Mouse (Mus musculus) stomach, embryonic 14.5 days (tissue): ENCODE results near the gene Mapt. TPM values are rescaled to one million over a fixed set of nuclear protein-coding genes. Genes with fewer than 3 reads are reported as not detected.
A peak's percentile ranks its signal among the peaks of the same experiment; 100 is the strongest.

Source experiments
- ATAC-seq: fragments of 200-750 bp; cut with Nextera tagmentation; 2 replicates; pipeline ENCODE4 v1.8.0; 2017; ENCODE audit warnings: low read depth, moderate TSS enrichment; ENCODE audit not compliant: insufficient number of reproducible peaks, insufficient read depth, low FRiP score
- H3K27ac ChIP-seq: fragments of 300-500 bp; sonication (generic); 2 replicates; pipeline ENCODE4 v1.5.1; 2014; ENCODE audit warnings: mild to moderate bottlenecking, low read length, moderate library complexity, mixed read lengths
- H3K27me3 ChIP-seq: fragments of 300-500 bp; sonication (generic); 2 replicates; pipeline ENCODE4 v1.6.1; 2014; ENCODE audit warnings: low read length, control low read depth, mixed read lengths; ENCODE audit not compliant: control insufficient read depth, insufficient read depth
- H3K36me3 ChIP-seq: fragments of 300-500 bp; sonication (generic); 2 replicates; pipeline ENCODE4 v1.6.1; 2014; ENCODE audit warnings: mild to moderate bottlenecking, control low read depth, low read length, moderate library complexity, mixed read lengths; ENCODE audit not compliant: control insufficient read depth, insufficient read depth
- H3K4me1 ChIP-seq: fragments of 300-500 bp; sonication (generic); 2 replicates; pipeline ENCODE4 v1.6.1; 2014; ENCODE audit warnings: low read length, control low read depth, mixed read lengths; ENCODE audit not compliant: control insufficient read depth, insufficient read depth
- H3K4me2 ChIP-seq: fragments of 300-500 bp; sonication (generic); replicated peaks from 2 replicates; pipeline ENCODE4 v1.6.1; 2014; ENCODE audit warnings: low read depth, low read length, control low read depth
- H3K4me3 ChIP-seq: fragments of 300-500 bp; sonication (generic); 2 replicates; pipeline ENCODE4 v1.5.1; 2014; ENCODE audit warnings: low read depth, low read length, control low read depth
- H3K9ac ChIP-seq: fragments of 300-500 bp; sonication (generic); replicated peaks from 2 replicates; pipeline ENCODE4 v1.6.1; 2014; ENCODE audit warnings: low read depth, mild to moderate bottlenecking, control low read depth, low read length, moderate library complexity, mixed read lengths
- H3K9me3 ChIP-seq: fragments of 300-500 bp; sonication (generic); 2 replicates; pipeline ENCODE4 v1.6.1; 2016; ENCODE audit warnings: low read depth, low read length, control low read depth; ENCODE audit not compliant: control insufficient read depth
- WGBS: fragments of 180-500 bp; shearing (Covaris S2); extraction: QIAGEN DNeasy Blood & Tissue Kit; methylation state at CpG from one replicate; pipeline ENCODE4 v1.1.7; 2014; 5-methylcytosine and 5-hydroxymethylcytosine counted together
- polyA plus RNA-seq: library from polyadenylated mRNA; unstranded; fragments of >200 nt; fragmentation: Nextera tagmentation; extraction: Ambion mirVana; gene quantifications from 2 replicates; pipeline ENCODE4 v1.2.1, GENCODE M21; 2014

Gene Mapt
- polyA plus RNA-seq, 1 experiment from 2014 or later, result 17.5 TPM

GRCm38 (mm10) chr11:104317631-104318030, 86.4 kb downstream of the Mapt start:
- no peak overlapping the region for H3K9ac ChIP-seq
- H3K4me2 ChIP-seq, result no peak overlapping the region
- ATAC-seq, result no peak
- peaks cover 7% of the 10 kb centered on the region; the same call in 1 of the 2 replicates for H3K4me1 ChIP-seq
- no peaks in the 10 kb centered on the region for H3K36me3 ChIP-seq
- no peak overlapping the region for H3K27ac ChIP-seq
- no peaks in the 10 kb centered on the region for H3K9me3 ChIP-seq
- no peak overlapping the region for H3K4me3 ChIP-seq
- WGBS, result 75% methylated on average over 3 of the region's 3 CpGs
- H3K27me3 ChIP-seq, result no peaks in the 10 kb centered on the region

GRCm38 (mm10) chr11:104318940-104319781, 88.0 kb downstream of the Mapt start:
- WGBS, result 1% methylated on average over 24 of the region's 24 CpGs
- Histone ChIP-seq H3K9ac (0 out of 2 replicates have a peak overlapping the region, but pooled peaks have one; percentile 26), H3K4me3 (peak overlapping the region; percentile 34), H3K4me1 (peaks cover 7% of the 10 kb centered on the region; the same call in 1 of the 2 replicates), H3K4me2 (peak overlapping the region; percentile 55), H3K9me3 (no peaks in the 10 kb centered on the region), H3K27me3 (no peaks in the 10 kb centered on the region), H3K36me3 (no peaks in the 10 kb centered on the region), H3K27ac (peak overlapping the region; percentile 63; the same call in 1 of the 2 replicates)
- peak; percentile 54; the same call in 1 of the 2 replicates for ATAC-seq

GRCm38 (mm10) chr11:104320511-104320910, 89.3 kb downstream of the Mapt start:
- Histone ChIP-seq H3K4me2 (no peak overlapping the region), H3K4me3 (no peak overlapping the region), H3K4me1 (peaks cover 7% of the 10 kb centered on the region; the same call in 1 of the 2 replicates), H3K36me3 (no peaks in the 10 kb centered on the region), H3K9ac (no peak overlapping the region), H3K27me3 (no peaks in the 10 kb centered on the region), H3K9me3 (no peaks in the 10 kb centered on the region), H3K27ac (no peak overlapping the region)
- 32% methylated on average over 5 of the region's 5 CpGs for WGBS
- ATAC-seq, result no peak

GRCm38 (mm10) chr11:104322142-104322541, 91.0 kb downstream of the Mapt start:
- Histone ChIP-seq H3K4me1 (peaks cover 7% of the 10 kb centered on the region; the same call in 1 of the 2 replicates), H3K9ac (no peak overlapping the region), H3K9me3 (no peaks in the 10 kb centered on the region), H3K27ac (no peak overlapping the region), H3K36me3 (no peaks in the 10 kb centered on the region), H3K4me3 (no peak overlapping the region), H3K4me2 (no peak overlapping the region), H3K27me3 (no peaks in the 10 kb centered on the region)
- 35% methylated on average over 4 of the region's 4 CpGs for WGBS
- ATAC-seq, result no peak

- no peak for ATAC-seq
- WGBS, result 97% methylated on average over 1 of the region's 1 CpGs
- no peaks in the 10 kb centered on the region for H3K9me3 ChIP-seq
- H3K4me3 ChIP-seq, result no peak overlapping the region
- H3K27me3 ChIP-seq, result no peaks in the 10 kb centered on the region
- no peak overlapping the region for H3K27ac ChIP-seq
- no peak overlapping the region for H3K4me2 ChIP-seq
- H3K4me1 ChIP-seq, result no peaks in the 10 kb centered on the region
- H3K9ac ChIP-seq, result no peak overlapping the region
- no peaks in the 10 kb centered on the region; the same call in none of the 2 replicates for H3K36me3 ChIP-seq
Observed at GRCm38 (mm10) chr11:104327462-104327861, 96.3 kb downstream of the Mapt start.

- Histone ChIP-seq H3K4me1 (no peaks in the 10 kb centered on the region), H3K4me3 (no peak overlapping the region), H3K9me3 (no peaks in the 10 kb centered on the region), H3K27me3 (no peaks in the 10 kb centered on the region), H3K27ac (no peak overlapping the region), H3K36me3 (no peaks in the 10 kb centered on the region; the same call in none of the 2 replicates), H3K4me2 (no peak overlapping the region), H3K9ac (no peak overlapping the region)
- ATAC-seq, result no peak
- whole genome bisulfite sequencing, result 80% methylated on average over 6 of the region's 6 CpGs
Observed at GRCm38 (mm10) chr11:104327946-104328345, 96.8 kb downstream of the Mapt start.

GRCm38 (mm10) chr11:104329185-104329926, 98.2 kb downstream of the Mapt start:
- no peak overlapping the region for H3K4me2 ChIP-seq
- H3K4me3 ChIP-seq, result no peak overlapping the region
- peaks cover 9% of the 10 kb centered on the region for H3K36me3 ChIP-seq
- H3K27ac ChIP-seq, result no peak overlapping the region
- no peak for ATAC-seq
- H3K9me3 ChIP-seq, result no peaks in the 10 kb centered on the region
- H3K9ac ChIP-seq, result no peak overlapping the region
- WGBS, result 77% methylated on average over 11 of the region's 11 CpGs
- H3K4me1 ChIP-seq, result no peaks in the 10 kb centered on the region
- no peaks in the 10 kb centered on the region for H3K27me3 ChIP-seq

GRCm38 (mm10) chr11:104330151-104330550, 99.0 kb downstream of the Mapt start:
- 83% methylated on average over 4 of the region's 4 CpGs for WGBS
- no peak for ATAC-seq
- no peak overlapping the region for H3K27ac ChIP-seq
- H3K27me3 ChIP-seq, result no peaks in the 10 kb centered on the region
- no peak overlapping the region for H3K4me3 ChIP-seq
- peaks cover 17% of the 10 kb centered on the region for H3K36me3 ChIP-seq
- H3K4me2 ChIP-seq, result no peak overlapping the region
- no peaks in the 10 kb centered on the region for H3K9me3 ChIP-seq
- H3K4me1 ChIP-seq, result no peaks in the 10 kb centered on the region
- no peak overlapping the region for H3K9ac ChIP-seq
